Mouse (Mus musculus) T-helper 17 cell (primary cell): Measurements from ENCODE around the gene Tor4a.

Experiments
- in situ Hi-C, 2 experiments: fragments of 300-600 bp; cut with MboI, MseI; formaldehyde crosslinking; loops; 1 replicate in 1 of 2; 2 replicates in 1 of 2; pipeline ENCODE4 v1.15.1; 2025; ENCODE audit warnings: high pct_unique_total_duplicates in 2 of 2

Gene Tor4a

GRCm38 (mm10) chr2:25224766-25225752, 28.4 kb upstream of the Tor4a start:
- in situ Hi-C loops = loop anchor here in 1 of 2 experiments (5.0 to 25.0 kb wide), 2 partner anchors 32 to 1687 kb away; partner anchors contain the start of genes Med22, Rpl7a, Surf1 and Surf2

GRCm38 (mm10) chr2:25224492-25224765, 27.7 kb upstream of the Tor4a start, which contains the start of gene Tubb4b:
TSS of gene Tubb4b (minus strand) at chr2:25224702.
- in situ Hi-C loops = loop anchor here in 1 of 2 experiments (5.0 to 25.0 kb wide), 2 partner anchors 33 to 1688 kb away; partner anchors contain the start of genes Med22, Rpl7a, Surf1 and Surf2

- in situ Hi-C loops = loop anchor here in 1 of 2 experiments (5.0 to 25.0 kb wide), 2 partner anchors 33 to 1688 kb away; partner anchors contain the start of genes Med22, Rpl7a, Surf1 and Surf2
Observed at GRCm38 (mm10) chr2:25223681-25224491, 27.2 kb upstream of the Tor4a start.

GRCm38 (mm10) chr2:25221331-25221772, 24.7 kb upstream of the Tor4a start:
- in situ Hi-C loops = loop anchor here in 1 of 2 experiments (5.0 to 25.0 kb wide), 2 partner anchors 36 to 1691 kb away; partner anchors contain the start of genes Med22, Rpl7a, Surf1 and Surf2

GRCm38 (mm10) chr2:25218445-25218844, 21.8 kb upstream of the Tor4a start, which contains the start of gene Fam166a:
TSS of gene Fam166a (plus strand) at chr2:25218745.
- in situ Hi-C loops = loop anchor here in 1 of 2 experiments (25.0 kb wide), 1 partner anchor 1694 kb away; the partner anchor contains the start of genes Med22, Rpl7a, Surf1 and Surf2

GRCm38 (mm10) chr2:25217666-25218065, 21.0 kb upstream of the Tor4a start:
- in situ Hi-C loops = loop anchor here in 1 of 2 experiments (25.0 kb wide), 1 partner anchor 1695 kb away; the partner anchor contains the start of genes Med22, Rpl7a, Surf1 and Surf2

- in situ Hi-C loops = loop anchor here in 1 of 2 experiments (25.0 kb wide), 1 partner anchor 1698 kb away; the partner anchor contains the start of genes Med22, Rpl7a, Surf1 and Surf2
Observed at GRCm38 (mm10) chr2:25214444-25214843, 17.8 kb upstream of the Tor4a start, which contains the start of gene Stpg3. TSS of gene Stpg3 (minus strand) at chr2:25214637.

- in situ Hi-C loops = loop anchor here in 1 of 2 experiments (25.0 kb wide), 1 partner anchor 1699 kb away; the partner anchor contains the start of genes Med22, Rpl7a, Surf1 and Surf2
Observed at GRCm38 (mm10) chr2:25213266-25213865, 16.7 kb upstream of the Tor4a start.

GRCm38 (mm10) chr2:25211121-25211670, 14.5 kb upstream of the Tor4a start, which contains the start of gene Nelfb:
TSS of gene Nelfb (minus strand) at chr2:25211489.
- in situ Hi-C loops = loop anchor here in 1 of 2 experiments (25.0 kb wide), 1 partner anchor 1701 kb away; the partner anchor contains the start of genes Med22, Rpl7a, Surf1 and Surf2

GRCm38 (mm10) chr2:25210686-25211085, 14.0 kb upstream of the Tor4a start:
- in situ Hi-C loops = loop anchor here in 1 of 2 experiments (25.0 kb wide), 1 partner anchor 1702 kb away; the partner anchor contains the start of genes Med22, Rpl7a, Surf1 and Surf2

- in situ Hi-C loops = loop anchor here in 1 of 2 experiments (25.0 kb wide), 1 partner anchor 1705 kb away; the partner anchor contains the start of genes Med22, Rpl7a, Surf1 and Surf2
Observed at GRCm38 (mm10) chr2:25207593-25207992, 10.9 kb upstream of the Tor4a start.

- in situ Hi-C loops = loop anchor here in 1 of 2 experiments (25.0 kb wide), 1 partner anchor 1709 kb away; the partner anchor contains the start of genes Med22, Rpl7a, Surf1 and Surf2
Observed at GRCm38 (mm10) chr2:25203631-25204214, 7.0 kb upstream of the Tor4a start.

GRCm38 (mm10) chr2:25200631-25201030, 3.9 kb upstream of the Tor4a start:
- in situ Hi-C loops = loop anchor here in 1 of 2 experiments (25.0 kb wide), 1 partner anchor 1712 kb away; the partner anchor contains the start of genes Med22, Rpl7a, Surf1 and Surf2

- in situ Hi-C loops = no loop called here
Observed at GRCm38 (mm10) chr2:25197946-25198345, 1.3 kb upstream of the Tor4a start.

- in situ Hi-C loops = no loop called here
Observed at GRCm38 (mm10) chr2:25197191-25197590, 505 bp upstream of the Tor4a start.

GRCm38 (mm10) chr2:25195211-25196156, 1.2 kb downstream of the Tor4a start:
- in situ Hi-C loops = no loop called here

- in situ Hi-C loops = loop anchor here in 1 of 2 experiments (5.0 kb wide), 1 partner anchor 58 kb away; no protein-coding TSS in a partner anchor
Observed at GRCm38 (mm10) chr2:25194486-25195171, 2.1 kb downstream of the Tor4a start.
